Mouse (Mus musculus) adrenal gland, adult 8-10 months (tissue): ENCODE measurements at regions not wholly inside any gene's neighbourhood (a gene's known extent, or its start where the extent isn't known, plus 50 kb on each side); places are given as distances from the start of the nearest gene placed in this dataset.

Source experiments
- DNase-seq: peaks from one replicate; pipeline ENCODE4 v3.0.0; 2022

- DNase-seq, result no peak
Measured at GRCm38 (mm10) chr7:70109013-70109412, 257.5 kb downstream of the Nr2f2 start.

DNA sequence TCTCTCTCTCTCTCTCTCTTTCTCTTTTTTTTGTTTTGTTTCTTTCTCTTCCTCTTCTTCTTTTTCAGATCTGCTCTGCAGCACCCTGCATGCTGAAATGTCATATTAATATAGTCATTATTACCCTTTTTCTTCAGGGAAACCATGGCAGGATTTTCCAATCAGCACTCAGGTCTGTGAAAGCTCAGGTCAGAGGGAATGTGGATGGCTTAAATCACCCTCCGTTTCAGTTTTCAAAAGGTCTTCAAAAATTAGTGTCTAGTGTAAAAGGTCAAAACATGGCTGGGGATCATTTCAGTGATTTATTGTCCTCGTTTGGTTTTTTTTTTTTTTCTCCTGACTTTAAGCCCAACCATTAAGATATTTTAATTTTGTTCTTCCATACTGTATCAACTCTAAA is 261.5 kb downstream of the Nr2f2 start:
- DNase-seq, result no peak

GRCm38 (mm10) chr7:70104486-70104885 is 262.0 kb downstream of the Nr2f2 start:
- no peak for DNase-seq

GRCm38 (mm10) chr7:70103680-70104079 is 262.9 kb downstream of the Nr2f2 start:
- DNase-seq, result no peak

GRCm38 (mm10) chr7:70099001-70099400 is 267.5 kb downstream of the Nr2f2 start:
- DNase-seq, result no peak

GRCm38 (mm10) chr7:70093916-70094784 is 272.4 kb downstream of the Nr2f2 start:
- DNase-seq, result no peak

- no peak for DNase-seq
Measured at GRCm38 (mm10) chr7:70092089-70092488, 274.4 kb downstream of the Nr2f2 start.

DNA sequence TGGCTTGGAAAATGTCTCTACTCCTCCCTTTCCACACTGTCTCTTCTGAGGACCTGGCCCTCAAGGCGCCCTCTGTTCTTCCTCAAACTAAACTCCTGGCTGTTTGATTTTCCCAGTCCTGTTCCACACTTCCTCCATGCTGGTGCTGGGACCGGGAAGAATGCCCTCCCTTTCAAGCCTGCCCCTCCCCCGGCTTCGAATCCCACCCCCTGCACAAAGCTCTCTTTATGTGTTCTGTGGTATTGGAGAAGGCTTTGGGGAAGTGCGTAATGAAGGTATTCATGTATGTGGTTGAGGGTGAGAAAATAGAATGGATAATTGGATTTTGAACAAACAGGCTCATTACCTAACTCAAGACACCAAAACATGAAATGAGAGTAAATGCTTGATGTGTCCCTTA is 277.4 kb downstream of the Nr2f2 start:
- no peak for DNase-seq

GRCm38 (mm10) chr7:70069662-70070061 is 296.9 kb downstream of the Nr2f2 start:
- no peak for DNase-seq

GRCm38 (mm10) chr7:70067828-70068719 is 298.5 kb downstream of the Nr2f2 start:
- DNase-seq, result no peak

GRCm38 (mm10) chr7:70067071-70067470 is 299.5 kb downstream of the Nr2f2 start:
- DNase-seq, result no peak

GRCm38 (mm10) chr7:70066448-70066847 is 300.1 kb downstream of the Nr2f2 start:
- DNase-seq, result no peak

- DNase-seq, result no peak
Measured at GRCm38 (mm10) chr7:70065471-70066130, 300.9 kb downstream of the Nr2f2 start.

DNA sequence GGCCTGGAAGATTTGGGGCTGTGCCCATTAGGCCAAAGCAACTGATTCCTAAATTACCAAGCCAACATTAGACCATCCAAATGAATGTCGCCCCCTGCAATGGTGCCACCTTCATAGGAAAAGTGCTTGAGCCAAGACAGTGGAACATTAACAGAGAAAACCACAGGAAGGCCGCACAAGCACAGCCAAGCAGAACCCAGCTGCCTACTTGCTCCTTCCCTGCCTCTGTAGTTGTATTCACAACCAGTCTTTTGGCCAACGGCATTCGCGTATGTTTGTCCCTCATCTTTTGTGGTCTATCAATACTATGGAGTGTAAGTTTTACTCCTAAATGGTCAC is 319.2 kb downstream of the Nr2f2 start:
- no peak for DNase-seq

DNA sequence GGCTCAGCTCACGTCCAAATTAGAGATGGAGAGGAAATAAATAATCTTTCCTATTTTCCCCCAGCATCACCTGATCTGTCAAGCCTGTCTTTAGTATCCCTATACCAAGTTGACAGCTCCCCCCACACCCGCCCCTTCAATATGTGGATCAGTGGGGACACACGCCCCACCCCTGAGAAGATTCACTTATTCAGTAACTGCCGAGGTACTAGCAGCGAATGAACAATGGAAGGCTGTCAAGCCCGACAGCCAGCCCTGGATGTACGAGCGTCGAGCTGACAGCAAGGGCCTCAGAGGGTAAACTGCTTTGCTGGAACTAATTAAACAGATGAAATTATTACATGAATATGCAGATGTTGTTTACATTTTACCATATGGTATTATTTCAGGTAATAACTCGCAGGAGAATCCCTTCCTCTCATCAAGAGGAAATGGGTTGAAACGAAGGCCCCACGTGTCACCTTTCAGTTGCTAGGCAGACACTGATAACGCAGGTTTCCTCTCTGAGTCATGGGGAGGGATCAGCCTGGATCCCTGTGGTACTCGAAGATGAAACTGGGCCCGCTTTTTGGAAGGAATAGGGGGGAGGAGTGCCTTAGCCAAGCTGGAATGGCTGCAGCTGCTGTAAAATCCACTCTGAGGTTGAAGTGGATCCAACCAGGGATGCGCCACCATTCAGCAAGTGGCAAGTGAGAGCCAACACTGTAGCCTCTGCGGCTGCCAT is 319.7 kb downstream of the Nr2f2 start:
- DNase-seq, result no peak

- no peak for DNase-seq
Measured at GRCm38 (mm10) chr7:70037011-70037410, 329.5 kb downstream of the Nr2f2 start.

DNA sequence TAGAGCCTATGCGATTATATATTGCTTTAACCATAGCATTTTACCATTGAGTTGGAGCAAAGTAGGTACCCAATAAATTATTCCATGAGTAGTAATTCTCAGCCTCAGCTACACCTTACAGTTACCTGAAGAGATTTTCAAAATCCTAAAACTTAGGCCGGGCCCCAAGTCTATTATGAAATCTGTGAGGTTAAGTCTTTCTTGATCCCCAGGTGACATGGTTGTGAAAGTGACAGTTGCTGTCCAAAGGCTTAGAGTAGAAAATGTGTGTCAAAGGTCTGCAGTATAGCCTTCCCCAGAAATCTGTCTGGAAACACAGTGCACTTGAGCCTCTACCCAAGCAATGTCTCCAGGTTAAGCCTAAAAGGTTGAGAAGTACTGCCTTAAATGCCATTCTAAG is 333.7 kb downstream of the Nr2f2 start:
- no peak for DNase-seq

- DNase-seq, result no peak
Measured at GRCm38 (mm10) chr7:70029311-70029710, 337.2 kb downstream of the Nr2f2 start.

DNA sequence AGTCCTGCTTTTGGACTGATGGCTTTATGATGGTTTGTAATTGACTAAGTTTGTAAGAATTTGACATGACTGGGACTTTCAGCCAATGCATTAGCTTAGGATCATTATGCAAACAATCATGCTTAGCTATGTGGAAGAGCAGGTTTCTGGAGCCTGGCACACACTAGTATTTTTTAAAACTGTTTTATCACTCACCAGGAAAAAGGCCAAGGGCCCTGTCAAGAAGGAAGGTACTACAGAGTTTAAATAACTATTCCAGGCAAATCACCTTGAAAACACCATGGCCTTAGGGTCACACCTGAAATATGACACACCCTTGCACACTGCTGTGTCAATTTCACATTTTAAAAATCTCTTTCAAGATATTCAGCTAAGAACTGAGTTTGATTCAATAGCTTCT is 341.0 kb downstream of the Nr2f2 start:
- DNase-seq, result no peak

DNA sequence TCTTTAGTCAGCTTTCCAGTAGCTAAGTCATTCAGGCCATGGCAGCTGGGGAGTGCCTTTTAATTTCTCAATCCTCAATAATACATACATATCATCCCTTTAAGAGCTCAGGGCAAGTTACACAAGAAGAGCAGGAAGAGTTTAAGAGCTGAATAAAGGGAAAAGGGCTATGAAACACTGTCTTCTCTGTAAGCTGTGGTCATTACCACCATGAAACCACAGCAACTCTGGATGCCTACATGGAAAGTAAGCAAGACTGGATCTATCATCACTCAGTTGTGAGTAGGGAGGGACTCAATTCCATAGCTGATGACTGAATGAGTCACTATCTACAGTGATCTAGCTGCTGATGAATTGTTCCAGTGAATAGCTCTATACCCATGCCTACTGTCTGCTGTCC is 349.9 kb downstream of the Nr2f2 start:
- no peak for DNase-seq

DNA sequence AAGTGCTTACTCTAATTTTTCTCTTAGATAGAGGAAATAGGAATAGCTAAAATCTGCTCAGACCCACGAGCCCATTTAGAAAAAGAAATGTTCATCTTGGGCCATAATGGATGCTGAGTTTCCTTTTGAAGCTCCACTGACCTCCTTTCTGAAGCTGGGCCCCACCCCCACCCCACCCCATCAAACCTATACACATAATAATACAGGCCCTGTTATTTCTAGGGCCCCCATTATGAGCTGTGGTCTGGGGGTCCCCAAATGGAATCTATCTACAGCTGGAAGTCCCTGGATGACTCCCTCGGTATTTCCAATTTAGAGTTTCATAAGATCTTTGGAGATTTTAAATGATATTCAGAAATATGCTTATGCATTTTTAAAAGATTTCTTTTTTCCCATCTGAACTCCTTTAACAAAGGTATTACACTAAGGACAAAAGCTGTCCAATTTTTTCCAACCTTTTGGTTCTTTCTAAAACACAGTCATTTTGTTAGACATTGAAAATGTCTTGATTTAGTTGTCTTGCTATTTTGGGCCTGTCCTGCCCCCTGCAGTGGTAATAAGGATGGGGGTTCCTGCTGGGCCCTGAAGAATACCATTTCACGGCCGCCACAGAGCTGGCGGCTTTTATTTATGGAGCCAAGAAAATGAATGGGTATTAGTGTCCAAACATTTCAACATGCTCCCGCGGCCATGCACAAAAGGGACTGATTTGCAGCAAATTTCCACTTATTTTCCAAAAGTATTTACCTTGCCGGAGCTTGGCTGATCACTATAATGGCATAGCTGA is 363.1 kb downstream of the Nr2f2 start:
- DNase-seq, result no peak

- DNase-seq, result no peak
Measured at GRCm38 (mm10) chr7:69998756-69999155, 367.8 kb downstream of the Nr2f2 start.
